Mouse (Mus musculus) left cerebral cortex, postnatal 36 days (tissue): Measurements from ENCODE around the gene Snx10. TPM values are rescaled to one million over a fixed set of nuclear protein-coding genes. Genes with fewer than 3 reads are reported as not detected.
"Not testable (repeated sequence)": the region's sequence is repeated elsewhere in the genome, so short reads cannot be mapped to it uniquely, and the experiment has no call there.

Experiments used
- DNase-seq, 2 experiments: peaks; one replicate each; pipeline ENCODE4 v3.0.0; 2021 to 2022; ENCODE audit warnings: low spot score in 2 of 2, mixed read lengths in 1 of 2
- intact Hi-C: fragments of 180-260 bp; cut with DNase I; formaldehyde crosslinking; loops from one replicate; pipeline ENCODE4 v1.15.1; 2025
- total RNA-seq, 2 experiments: library from RNA; stranded (reverse); gene quantifications; 2 replicates each; pipeline ENCODE4 v1.2.3; 2021

Gene Snx10
- 100 to 1,000 TPM; 110 to 115 TPM for total RNA-seq

DNA sequence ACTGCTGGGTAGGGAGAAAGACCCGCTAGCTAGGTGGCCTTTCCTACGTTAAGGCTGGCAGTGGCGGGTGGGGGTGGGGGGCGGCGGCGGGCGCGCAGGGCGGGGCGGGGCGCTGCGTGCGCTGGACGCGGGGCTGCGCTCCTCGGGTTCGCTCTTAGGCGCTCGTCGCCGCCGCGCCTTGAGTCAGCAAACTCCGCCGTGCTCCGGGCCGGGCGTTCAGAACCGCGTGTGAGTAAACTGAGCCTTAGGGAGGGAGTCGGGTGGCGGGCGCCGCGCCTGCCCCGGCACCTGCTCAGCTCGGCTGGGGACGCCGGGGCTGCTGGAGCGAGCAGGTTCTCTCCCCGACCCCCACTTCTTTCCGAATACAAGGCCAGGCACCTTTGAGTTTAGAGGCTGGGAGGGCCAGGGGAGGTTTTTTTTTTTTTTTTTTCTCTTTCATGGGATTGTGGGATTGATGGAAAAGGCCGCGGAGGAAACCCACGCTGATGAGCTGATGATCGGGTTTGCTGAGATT lies at the start of gene Snx10:
Gene Snx10 (plus strand): TSS at position 95 of the 514 bp plus-strand sequence.
- peak; percentile 69 to 72 for DNase-seq
- intact Hi-C loops = loop anchor here (2.0 kb wide), 1 partner anchor 55 kb away; the partner anchor contains the start of gene Hnrnpa2b1

DNA sequence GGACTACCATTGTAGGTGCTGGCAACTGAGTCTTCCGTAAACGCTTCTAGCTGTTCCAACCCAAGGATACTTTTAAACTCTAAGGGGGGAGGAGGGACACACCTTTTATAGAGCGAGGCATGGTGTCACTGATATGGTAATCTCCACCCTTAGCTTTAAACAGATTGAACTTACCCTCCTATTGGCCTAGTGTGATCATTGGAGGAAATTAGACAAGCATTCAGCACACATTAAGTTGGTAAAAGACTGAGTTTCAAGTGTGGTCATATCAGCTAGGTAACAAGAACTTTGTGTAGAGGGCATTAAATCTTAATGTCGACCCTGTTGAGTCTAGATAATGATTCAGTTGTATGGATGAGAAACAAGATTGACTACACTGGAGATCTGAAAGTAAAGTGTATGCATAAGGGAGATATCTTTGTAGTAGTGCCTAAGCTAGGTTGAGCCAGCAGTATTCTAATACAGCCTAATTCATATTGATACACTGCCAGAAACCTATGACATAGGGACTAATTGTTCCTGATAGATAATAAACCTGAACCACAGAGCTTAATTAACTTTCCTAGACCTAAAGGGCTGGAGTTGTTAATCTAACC lies 44.5 kb upstream of the Snx10 start:
- intact Hi-C loops = loop anchor here (10.0 kb wide), 1 partner anchor 376 kb away; no protein-coding TSS in a partner anchor
- no peak for DNase-seq

DNA sequence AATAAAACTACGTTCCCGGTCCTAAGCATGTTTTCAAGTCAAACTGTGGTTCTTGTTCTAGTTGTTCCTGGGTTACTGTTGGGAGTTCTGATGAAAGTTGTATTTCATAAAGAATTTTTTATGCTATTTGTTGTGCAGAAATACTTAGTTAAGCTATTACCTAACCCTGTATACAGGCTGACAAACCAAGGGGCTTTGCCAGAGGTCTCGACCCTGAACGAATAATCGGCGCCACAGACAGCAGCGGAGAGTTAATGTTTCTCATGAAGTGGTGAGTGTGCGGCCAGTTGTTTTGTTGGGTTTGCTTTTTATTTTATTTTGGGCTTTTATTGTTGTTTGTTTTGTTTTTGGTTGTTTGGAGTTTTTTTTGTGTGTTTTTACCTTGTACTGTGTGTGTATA lies 42.2 kb upstream of the Snx10 start:
- no peak for DNase-seq
- intact Hi-C loops = no loop called here

DNA sequence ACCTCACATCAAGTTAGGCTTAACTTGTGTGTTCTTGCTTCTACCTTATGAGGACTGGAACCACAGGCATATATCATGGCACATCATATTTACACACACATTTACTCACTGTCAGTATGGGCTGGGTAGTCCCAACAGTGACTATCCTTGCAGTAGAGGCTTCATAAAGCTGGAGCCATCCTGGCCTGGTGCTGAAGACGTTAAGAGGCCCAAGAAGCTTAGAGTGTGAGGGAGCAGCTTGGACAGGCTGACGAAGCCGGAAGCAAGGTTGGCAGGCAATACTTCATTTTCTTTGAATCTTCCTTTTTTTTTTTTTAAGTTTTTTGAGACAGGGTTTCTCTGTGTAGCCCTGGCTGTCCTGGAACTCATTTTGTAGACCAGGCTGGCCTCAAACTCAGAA lies 39.8 kb upstream of the Snx10 start:
- DNase-seq = no peak
- intact Hi-C loops = no loop called here

DNA sequence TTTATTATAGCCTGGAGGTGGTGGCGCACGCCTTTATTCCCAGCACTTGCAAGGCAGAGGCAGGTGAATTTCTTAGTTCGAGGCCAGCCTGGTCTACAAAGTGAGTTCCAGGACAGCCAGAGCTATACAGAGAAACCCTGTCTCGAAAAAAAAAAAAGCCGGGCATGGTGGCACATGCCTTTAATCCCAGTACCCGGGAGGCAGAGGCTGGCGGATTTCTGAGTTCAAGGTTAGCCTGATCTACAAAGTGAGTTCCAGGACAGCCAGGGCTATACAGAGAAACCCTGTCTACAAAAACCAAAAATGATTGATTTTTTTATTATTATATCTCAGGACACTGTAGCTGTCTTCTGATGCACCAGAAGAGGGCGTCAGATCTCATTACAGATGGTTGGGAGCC lies 39.1 kb upstream of the Snx10 start:
- intact Hi-C loops, DNase-seq: not testable (repeated sequence)

DNA sequence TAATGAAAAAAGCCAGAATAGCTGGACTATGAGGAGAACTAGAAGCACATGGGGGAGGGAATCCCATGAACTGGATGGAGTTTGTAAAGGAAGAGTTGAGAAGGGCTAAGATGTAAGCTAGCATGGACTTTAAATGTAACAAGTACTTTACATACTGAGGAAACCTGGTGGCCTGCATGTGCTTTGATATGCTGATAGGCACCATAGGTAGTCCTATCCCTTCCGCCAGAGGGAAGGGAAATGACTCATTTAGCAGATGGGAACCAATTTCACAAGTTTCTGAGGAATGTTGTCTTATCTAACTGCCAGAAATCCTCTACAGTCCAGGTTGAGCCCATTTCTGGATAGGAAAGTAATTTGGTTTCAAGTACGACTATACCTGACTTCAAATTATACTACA lies 38.1 kb upstream of the Snx10 start:
- intact Hi-C loops = no loop called here
- no peak for DNase-seq

DNA sequence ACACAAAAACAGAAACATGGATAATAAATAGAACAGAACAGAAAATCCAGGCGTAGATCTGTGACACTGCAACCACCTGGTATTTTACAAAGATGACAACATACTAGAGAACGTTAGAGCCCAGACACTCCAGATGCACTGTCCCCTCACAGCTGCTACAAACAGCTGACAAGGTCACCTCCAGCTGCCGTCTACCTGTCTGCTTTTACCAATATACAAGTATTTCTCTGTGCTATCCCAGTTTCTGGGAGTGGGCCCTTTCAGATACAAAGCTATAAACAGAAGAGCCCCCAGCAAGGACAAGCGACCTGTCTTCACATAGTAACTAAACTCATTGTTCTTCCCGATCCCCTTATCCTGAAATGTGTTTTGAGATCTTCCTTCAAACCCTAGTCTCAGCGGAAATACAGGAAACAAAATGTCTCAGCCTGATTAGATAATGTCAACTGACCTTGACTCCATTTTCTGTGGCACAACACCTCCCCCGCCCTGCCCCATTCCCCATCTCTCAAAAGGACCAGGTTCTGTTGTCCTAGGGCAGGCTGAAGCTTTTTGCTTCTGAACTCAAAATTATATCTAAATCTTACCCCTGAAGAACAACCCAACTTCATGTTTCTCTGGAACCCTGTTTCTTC lies 37.5 kb upstream of the Snx10 start:
- intact Hi-C loops = no loop called here
- no peak for DNase-seq

DNA sequence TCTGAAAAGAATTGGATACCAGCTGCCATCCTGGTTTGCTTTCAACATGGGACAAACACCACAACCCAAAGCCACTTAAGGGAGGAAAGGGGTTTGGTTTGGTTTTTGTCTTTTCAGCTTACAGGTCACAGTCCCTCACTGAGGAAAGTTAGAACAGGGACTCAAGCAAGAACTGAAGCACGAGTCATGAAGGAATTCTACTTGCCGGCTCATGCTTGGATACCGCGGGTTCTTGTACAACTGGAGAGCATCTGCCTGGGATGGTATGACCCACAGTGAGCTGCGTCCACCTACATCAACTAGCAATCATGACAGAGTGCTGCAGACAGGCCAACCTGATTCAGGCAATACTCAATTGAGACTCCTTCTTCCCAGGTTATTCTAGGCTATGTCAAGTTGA lies 37.0 kb upstream of the Snx10 start:
- no peak for DNase-seq
- intact Hi-C loops = no loop called here

DNA sequence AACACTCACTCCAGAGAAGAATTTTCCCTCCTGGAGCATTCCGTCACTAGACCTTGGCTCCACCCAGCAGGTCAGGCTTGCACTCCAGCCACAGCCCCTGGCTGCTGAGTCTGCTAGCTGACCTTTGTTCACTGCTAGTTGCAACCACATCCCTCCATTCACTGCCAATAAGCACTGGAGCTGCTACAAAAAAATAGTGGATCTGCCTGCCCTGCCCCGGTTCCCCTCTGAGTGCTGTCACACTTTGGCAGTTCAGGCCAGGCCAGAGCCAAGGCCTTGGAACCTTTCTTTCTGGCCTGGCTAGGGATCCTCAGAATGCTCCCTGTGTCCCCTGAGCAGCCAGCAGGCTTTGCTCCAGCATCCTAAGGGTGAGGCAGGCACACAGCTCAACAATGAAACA lies 33.9 kb upstream of the Snx10 start:
- intact Hi-C loops = no loop called here
- DNase-seq = no peak

DNA sequence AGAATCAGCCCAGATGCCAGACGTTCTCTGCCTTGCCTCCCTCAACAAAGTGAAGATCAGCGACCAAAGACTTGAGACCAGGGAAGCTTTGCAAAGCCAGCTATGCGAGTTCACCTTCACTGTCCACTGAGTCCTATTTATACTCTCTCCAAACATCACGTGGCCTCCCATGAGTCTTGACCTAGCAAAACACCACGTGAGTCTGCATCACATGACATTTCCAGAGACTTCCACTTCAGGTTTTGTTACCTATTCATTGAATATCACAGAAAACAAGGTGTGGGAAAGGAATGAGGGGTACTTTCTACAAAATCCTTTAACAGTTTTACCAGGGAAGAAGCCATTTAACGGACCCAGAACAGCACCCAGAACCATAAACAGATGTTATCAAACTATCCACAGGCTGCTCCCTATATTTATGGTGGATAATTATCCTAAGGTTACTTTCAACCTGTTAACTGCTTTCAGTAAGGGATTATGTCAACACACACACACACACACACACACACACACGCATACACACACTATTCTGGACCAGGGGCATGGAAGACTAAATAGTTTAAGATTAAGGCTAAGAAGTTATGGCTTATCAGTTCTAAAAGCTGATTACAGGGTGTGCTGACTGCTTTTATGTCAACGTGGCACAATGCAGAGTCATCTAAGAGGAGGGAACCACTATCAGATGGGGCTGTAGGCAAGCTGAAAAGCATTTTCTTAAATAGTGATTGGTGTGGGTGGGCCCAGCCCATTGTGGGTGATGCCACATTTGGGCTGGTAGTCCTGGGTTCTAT lies 26.2 kb upstream of the Snx10 start:
- intact Hi-C loops = no loop called here

DNA sequence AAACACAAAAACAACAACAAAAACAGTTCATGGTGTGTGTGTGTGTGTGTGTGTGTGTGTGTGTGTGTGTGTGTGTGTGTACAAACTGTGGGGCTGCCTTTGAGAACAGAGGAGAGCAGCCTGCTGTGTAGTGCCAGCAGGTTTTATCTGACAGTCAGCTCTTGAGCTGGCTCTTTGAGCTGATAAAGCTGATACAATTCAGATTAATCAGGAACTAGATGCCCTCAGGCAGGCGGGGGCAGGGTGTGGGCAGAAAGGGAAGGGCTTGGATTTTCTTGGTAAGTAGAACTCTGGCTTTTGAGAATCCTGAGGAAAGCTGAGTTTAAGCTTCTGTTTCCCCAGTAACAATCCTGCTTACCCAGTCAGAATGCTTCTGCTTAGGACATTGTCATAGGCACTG lies 18.0 kb upstream of the Snx10 start:
- intact Hi-C loops = no loop called here
- DNase-seq = no peak

More for the DNA sequence above, 26.2 kb upstream of the Snx10 start:
- DNase-seq = no peak

DNA sequence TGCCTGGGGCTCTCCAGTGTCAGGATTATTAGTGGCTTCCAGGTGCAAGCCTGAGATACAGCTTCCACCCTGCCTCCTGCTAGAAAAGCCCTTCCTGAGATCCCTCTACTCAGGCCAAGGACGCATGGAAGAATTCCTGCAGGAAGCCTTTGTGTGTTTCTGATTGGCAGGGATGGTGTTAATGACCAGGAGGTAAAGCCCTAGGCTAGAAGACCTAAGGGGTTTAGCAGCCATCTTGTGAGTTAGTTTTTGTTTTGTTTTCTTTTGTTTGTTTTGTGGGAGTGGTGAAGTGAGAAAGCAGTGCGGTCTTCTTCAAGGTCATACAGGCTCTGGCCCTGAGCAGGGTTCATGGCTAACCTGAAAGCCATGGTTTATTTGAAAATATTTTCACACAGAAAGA lies 16.1 kb upstream of the Snx10 start:
- intact Hi-C loops = no loop called here
- DNase-seq = no peak

DNA sequence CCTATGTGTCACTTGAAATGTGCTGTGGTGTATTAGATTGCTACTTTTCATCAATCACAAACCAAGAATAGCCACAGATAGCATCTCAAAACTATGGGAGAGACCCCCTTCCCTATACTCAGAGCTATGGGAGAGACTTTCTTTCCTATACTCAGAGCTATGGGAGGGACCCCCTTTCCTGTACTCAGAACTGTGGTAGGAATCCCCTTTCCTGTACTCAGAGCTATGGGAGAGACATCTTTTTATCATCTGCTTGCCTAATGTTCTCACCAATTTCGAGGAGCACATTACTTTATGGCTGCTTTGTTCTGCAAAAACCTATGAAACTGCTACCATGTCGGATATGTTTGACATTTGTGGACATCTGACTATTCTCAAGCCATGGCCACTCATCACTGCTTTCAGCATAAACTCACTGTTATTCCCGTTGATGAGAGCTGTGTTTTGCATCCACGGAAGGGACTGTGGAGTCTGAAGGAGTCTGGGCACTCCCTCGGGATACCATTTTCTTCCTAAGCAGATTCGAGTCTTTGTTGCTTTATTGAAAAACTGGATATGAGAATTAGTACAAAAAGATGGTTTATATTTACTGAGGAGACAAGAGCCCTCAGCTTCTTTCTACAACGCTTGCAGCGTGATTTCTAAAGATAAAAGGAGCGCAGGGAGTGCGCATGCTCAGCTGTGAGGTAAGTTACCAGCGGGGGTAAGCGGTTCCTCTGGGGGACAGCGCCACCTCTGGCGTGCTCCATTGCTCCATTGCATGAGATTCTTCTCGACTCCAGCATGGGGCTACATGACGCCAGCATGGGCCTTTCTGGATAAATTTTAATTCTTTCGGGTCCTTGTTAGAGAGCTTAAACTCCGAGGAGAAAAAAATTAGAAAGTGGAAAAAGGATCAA lies 14.7 kb upstream of the Snx10 start:
- intact Hi-C loops = no loop called here
- peak; percentile 57 to 71 for DNase-seq

DNA sequence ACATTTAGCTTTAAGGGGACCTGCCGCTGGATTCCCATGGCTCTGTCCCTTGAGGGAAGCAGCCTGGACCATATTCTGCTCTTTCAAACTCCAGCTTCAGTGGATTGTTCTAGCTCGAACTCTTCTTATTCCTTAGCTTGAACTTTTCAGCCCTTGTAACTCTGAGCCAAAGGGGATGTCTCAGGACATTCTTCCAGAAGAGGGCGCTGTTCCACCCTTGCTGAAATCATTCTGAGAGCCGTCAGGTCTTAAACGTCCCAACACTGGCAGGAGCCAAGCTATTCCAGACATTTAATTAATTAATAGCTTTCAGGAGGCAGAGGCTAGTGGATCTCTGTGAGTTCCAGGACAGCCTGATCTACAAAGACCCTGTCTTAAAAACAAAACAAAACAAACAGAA lies 13.6 kb upstream of the Snx10 start:
- DNase-seq = no peak
- intact Hi-C loops = loop anchor here (5.0 kb wide), 1 partner anchor 72 kb away; no protein-coding TSS in a partner anchor

DNA sequence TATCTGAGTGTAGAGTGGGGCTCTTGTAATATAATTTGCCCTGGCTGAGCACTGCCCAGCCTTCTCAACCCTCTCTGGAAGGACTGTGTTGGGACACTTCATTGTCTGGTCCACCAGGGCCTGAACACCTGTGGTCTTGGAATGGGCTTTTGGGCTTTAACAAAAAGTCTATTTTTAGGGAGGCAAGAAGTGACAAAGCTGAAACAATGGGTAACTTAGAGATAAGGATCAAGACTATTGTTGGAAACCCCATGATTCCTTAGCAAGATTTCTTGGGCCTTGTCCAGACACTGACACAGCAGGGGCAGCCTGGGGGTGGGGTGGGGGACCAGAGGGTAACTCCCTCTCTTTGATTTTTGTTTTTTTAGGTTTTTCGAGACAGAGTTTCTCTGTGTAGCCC lies 12.8 kb upstream of the Snx10 start:
- DNase-seq = no peak
- intact Hi-C loops = loop anchor here (5.0 kb wide), 1 partner anchor 71 kb away; no protein-coding TSS in a partner anchor

DNA sequence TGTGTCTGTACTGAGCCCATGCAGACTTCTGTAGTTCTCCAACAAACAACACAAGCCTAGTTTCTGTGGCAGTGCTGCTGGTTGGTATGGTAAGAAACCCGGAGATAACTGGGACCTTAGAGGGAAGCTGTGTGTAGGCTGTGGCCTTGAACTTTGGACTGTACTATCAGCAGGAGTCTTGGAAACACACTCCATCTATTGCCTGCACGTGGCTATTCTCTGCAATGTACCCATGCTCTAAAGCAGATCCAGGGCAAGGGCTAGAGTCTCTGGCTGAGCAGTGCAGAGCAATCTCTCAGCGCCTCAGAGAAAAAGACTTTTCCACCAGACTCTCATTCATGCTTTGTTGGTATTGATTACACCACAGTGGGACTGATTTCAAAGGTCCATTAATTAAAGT lies 10.0 kb upstream of the Snx10 start:
- DNase-seq = no peak
- intact Hi-C loops = loop anchor here (5.0 kb wide), 1 partner anchor 69 kb away; no protein-coding TSS in a partner anchor

DNA sequence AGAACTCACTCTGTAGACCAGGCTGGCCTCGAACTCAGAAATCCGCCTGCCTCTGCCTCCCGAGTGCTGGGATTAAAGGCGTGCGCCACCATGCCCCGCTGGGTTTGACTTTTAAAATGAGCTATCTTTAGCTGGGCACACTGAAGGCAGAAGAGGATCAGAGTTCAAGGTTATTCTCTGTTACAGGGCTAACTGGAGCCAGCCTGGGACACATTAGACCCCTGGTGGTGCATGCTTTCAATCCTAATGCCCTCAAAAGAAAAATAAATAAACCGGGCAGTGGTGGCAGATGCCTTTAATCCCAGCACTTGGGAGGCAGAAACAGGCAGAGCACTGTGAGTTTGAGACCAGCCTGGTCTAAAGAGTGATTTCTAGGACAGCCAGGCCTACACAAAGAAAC lies 8.8 kb upstream of the Snx10 start:
- intact Hi-C loops = loop anchor here (5.0 kb wide), 1 partner anchor 67 kb away; no protein-coding TSS in a partner anchor
- no peak for DNase-seq

DNA sequence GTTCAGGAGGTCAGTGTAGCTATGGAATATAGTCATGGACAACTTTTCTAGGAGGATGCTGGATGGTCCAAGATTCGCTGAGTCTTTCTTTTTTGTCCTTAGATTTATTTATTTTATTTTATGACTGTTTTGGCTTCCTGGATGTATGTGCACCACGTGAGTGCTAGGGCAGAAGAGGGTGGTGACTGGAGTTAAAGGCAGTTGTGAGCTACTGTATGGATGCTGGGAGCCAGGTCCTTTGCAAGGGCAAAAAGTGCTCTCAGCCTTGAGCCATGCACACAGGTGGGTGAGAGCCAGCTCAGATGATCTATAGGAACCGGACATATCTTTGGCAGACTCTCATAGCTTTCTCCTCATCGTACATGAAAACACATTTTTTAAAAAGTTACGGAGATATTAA lies 391 bp upstream of the Snx10 start:
- DNase-seq = no peak
- intact Hi-C loops = no loop called here

DNA sequence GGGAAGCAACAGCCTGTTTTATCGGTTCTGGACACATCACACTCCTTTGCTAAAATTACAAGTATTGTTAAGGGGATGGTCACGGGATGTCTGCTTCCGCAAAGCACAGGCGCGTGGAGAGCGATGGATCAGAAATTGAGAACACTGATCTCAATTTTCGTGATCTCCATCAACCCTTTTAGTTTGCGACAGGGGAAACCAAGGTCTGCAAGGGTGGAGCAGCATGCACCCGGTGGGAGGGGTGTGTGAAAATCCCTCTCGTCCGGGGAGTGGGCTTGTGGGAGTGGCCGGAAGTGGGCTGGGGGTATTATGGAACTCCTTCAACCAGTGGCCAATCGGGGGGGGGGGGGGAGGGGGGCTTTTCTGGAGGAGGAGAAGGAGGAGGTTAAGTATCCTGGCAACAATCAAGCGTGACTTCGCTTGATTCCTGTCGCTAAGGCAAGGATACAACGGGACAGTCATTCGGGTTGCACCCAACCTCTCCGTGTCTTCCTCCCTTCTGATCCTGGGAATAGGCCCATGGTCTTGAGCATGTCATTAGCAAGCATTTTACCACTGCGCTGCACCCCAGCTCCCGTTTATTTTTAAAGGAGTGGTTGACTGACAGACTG lies 725 bp downstream of the Snx10 start:
- intact Hi-C loops = loop anchor here (2.0 kb wide), 1 partner anchor 56 kb away; the partner anchor contains the start of gene Hnrnpa2b1
- peak; percentile 33 to 42 for DNase-seq
